Mouse (Mus musculus): ENCODE results near the gene Notch1.

DNA sequence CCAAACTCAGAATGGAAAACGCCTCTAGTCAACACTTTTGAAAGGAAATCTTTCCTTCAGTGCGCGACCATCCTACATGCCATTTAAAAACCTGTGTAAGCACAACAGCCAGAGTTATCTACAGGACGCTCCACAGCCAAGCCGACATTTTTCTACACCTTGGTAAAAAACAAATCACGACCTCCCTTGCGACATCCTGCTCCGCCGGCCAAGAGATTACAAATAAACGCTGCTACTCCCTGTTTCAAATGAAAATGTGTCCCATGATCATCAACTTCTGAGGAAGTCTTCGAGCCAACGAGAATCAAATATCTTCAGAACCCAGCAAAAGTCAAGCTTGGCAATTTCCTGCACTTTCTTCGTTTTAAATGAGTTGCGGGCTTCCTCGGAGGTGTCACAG lies 72.1 kb downstream of the Notch1 start:
- no peak for TF ChIP-seq CTCF (IDR thresholded peaks at IDR 0.05; ENCODE audit: borderline replicate concordance, control insufficient read depth, extremely low read depth, insufficient read depth, low read length, poor library complexity)
- no peak for TF ChIP-seq POLR2A (IDR thresholded peaks at IDR 0.05; ENCODE audit: control insufficient read depth, extremely low read depth, insufficient read depth, low read length, poor library complexity)
